ENCODE assay signal across 25 mouse cellular contexts in the genomic region with DNA sequence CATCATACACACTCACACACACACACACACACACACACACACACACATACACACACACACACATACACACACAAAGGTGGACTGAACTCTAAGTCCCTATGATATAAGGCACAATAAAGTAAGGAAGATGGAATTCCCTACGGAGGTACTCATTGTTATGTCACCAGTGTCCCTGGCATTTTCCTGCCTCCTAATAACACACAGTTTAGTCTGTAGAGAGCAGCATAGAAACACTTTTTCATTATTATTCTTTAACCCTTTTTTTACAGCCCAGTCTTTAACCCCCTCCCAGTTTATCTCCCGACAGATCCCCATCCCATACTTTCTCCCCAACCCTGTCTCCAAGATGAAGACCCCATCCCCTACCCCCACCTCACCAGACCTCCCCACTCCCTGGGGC. TPM values are rescaled to one million over a fixed set of nuclear protein-coding genes. Genes with fewer than 3 reads are reported as not detected.
DNase-seq lines count a peak whose midpoint lies in the region; ATAC-seq and TF ChIP-seq lines count a peak whose summit lies in the region.
"Had no signal": no experiment of that assay in that cellular context is flagged by ENCODE, and none has a peak within 500 bp of the region (broad histone marks: within the 10 kb centered on the region; RNA-seq: fewer than 3 reads in every experiment).

No protein-coding gene starts in this region.

- H3K27ac ChIP-seq in midbrain, embryonic 11.5 days (ENCODE audit: low read depth, low read length): no peak overlapping the region
- no peak overlapping the region for H3K27ac ChIP-seq in midbrain, postnatal 0 days (ENCODE audit: low read depth, low read length)

- H3K9me3 ChIP-seq in midbrain, embryonic 11.5 days (ENCODE audit: control insufficient read depth, low read length): no peaks in the 10 kb centered on the region
- no peaks in the 10 kb centered on the region for H3K9me3 ChIP-seq in midbrain, postnatal 0 days (ENCODE audit: low read length)

- H3K36me3 ChIP-seq in midbrain, embryonic 11.5 days (ENCODE audit: control insufficient read depth, insufficient read depth, low read length): no peaks in the 10 kb centered on the region
- no peaks in the 10 kb centered on the region for H3K36me3 ChIP-seq in midbrain, postnatal 0 days (ENCODE audit: insufficient read depth, low read length)
- H3K36me3 ChIP-seq: G1E had no signal

- 90% methylated on average over 2 of the region's 2 CpGs for WGBS in midbrain, embryonic 11.5 days
- WGBS in midbrain, postnatal 0 days: 82% methylated on average over 2 of the region's 2 CpGs

- H3K27me3 ChIP-seq in midbrain, embryonic 11.5 days (ENCODE audit: control insufficient read depth, insufficient read depth, low read length): no peaks in the 10 kb centered on the region
- H3K27me3 ChIP-seq in midbrain, postnatal 0 days (ENCODE audit: insufficient read depth, low read length): no peaks in the 10 kb centered on the region
- H3K27me3 ChIP-seq: CH12.LX, Patski had no signal

- no peak for TF ChIP-seq CTCF in midbrain, postnatal 0 days (IDR thresholded peaks at IDR 0.05)

- DNase-seq in adrenal gland, adult 2 months: peak; percentile 32
- DNase-seq in adrenal gland, postnatal 14 days: no peak
- DNase-seq in adrenal gland, postnatal 36 days: peak; percentile 8 to 22
- DNase-seq in adrenal gland, postnatal 4 days (ENCODE audit: low spot score in 2 of 2): no peak
- peak; percentile 76 for DNase-seq in midbrain, embryonic 11.5 days (ENCODE audit: low spot score, missing footprints)
- no peak for DNase-seq in midbrain, postnatal 0 days (ENCODE audit: low spot score)
- DNase-seq: adrenal gland, adult 8-10 months; adrenal gland, postnatal 10 days; adrenal gland, postnatal 25 days; B cell, adult 2 months; cerebellum, adult 11 months; cerebellum, adult 11-12 months; cerebellum, adult 18-20 months; cerebellum, adult 2 months; cerebellum, adult 8-10 months; cerebellum, adult 9-10 months; cerebellum, adult 9-11 months had no signal

- no peak overlapping the region for H3K9ac ChIP-seq in midbrain, embryonic 11.5 days (ENCODE audit: low read length)
- no peak overlapping the region for H3K9ac ChIP-seq in midbrain, postnatal 0 days (replicated peaks; ENCODE audit: low read length, poor library complexity, severe bottlenecking)

- H3K4me2 ChIP-seq in midbrain, embryonic 11.5 days: no peak overlapping the region
- no peak overlapping the region for H3K4me2 ChIP-seq in midbrain, postnatal 0 days (ENCODE audit: low read depth, low read length, poor library complexity, severe bottlenecking)

- no peaks in the 10 kb centered on the region for H3K4me1 ChIP-seq in midbrain, embryonic 11.5 days (ENCODE audit: control insufficient read depth, insufficient read depth, low read length)
- H3K4me1 ChIP-seq in midbrain, postnatal 0 days (ENCODE audit: insufficient read depth, low read length): no peaks in the 10 kb centered on the region

- no peak for ATAC-seq in midbrain, embryonic 11.5 days (ENCODE audit: low FRiP score)
- no peak for ATAC-seq in midbrain, postnatal 0 days (ENCODE audit: low FRiP score)
- ATAC-seq: activated CD4-positive, CD25-positive, alpha-beta regulatory T cell, adult 4 months; CD4-positive, CD25-positive, alpha-beta regulatory T cell, adult 4 months; Patski had no signal

- no peak overlapping the region for H3K4me3 ChIP-seq in midbrain, embryonic 11.5 days (ENCODE audit: low read depth, low read length)
- no peak overlapping the region for H3K4me3 ChIP-seq in midbrain, postnatal 0 days (ENCODE audit: low read depth, low read length)

RNA-seq across cellular contexts. Expression of gene Etnppl, which starts 35.7 kb away (rescaled TPM):
- total RNA-seq in adrenal gland, adult 2 months (2021): under 1 TPM; 0.21 to 0.72 TPM
- polyA plus RNA-seq in adrenal gland, adult 2 months (2012; rRNA removed): 0.07 TPM in 1 of 2 replicates, not detected in the other
- total RNA-seq in adrenal gland, postnatal 14 days (2021): 0.64 and 4.7 TPM in 2 replicates
- total RNA-seq in adrenal gland, postnatal 36 days (2021): under 1 TPM in 1 of 2 experiments, not detected in 1; 0.36 TPM
- total RNA-seq in adrenal gland, postnatal 4 days (2021): 1 to 10 TPM in 1 of 2 experiments, under 1 TPM in 1; 0.84 to 6.4 TPM
- not detected in 2 replicates for polyA plus RNA-seq in midbrain, embryonic 11.5 days (2014; fragmentation: Nextera tagmentation; extraction: Ambion mirVana)
- 0.11 and 0.57 TPM in 2 replicates for total RNA-seq in midbrain, postnatal 0 days (2014; rRNA removed)
- polyA plus RNA-seq in midbrain, postnatal 0 days (2015; fragmentation: Nextera tagmentation; extraction: Ambion mirVana): 0.15 TPM in 1 of 2 replicates, not detected in the other
- total RNA-seq: CH12.LX, ES-E14, MEL had no signal
- polyA plus RNA-seq: brain, embryonic 14.5 days; CD4-positive, CD25-positive, alpha-beta regulatory T cell, adult 4 months; G1E had no signal

Comparison
In these comparisons a context has a peak if more than half of its experiments do, and no peak if none do; other contexts are left out.
1. DNase-seq: peak in adrenal gland, adult 2 months (single experiment), adrenal gland, postnatal 36 days (2 of 2) and midbrain, embryonic 11.5 days (single experiment); none in adrenal gland, postnatal 14 days (single experiment), adrenal gland, postnatal 4 days (0 of 2) and midbrain, postnatal 0 days (single experiment).